Mouse (Mus musculus) embryo, embryonic 11.5 days (tissue): ENCODE measurements at regions not wholly inside any gene's neighbourhood (a gene's known extent, or its start where the extent isn't known, plus 50 kb on each side); places are given as distances from the start of the nearest gene placed in this dataset.

Source experiments
- DNase-seq: peaks from one replicate; pipeline ENCODE4 v3.0.0-alpha.2; 2012; ENCODE audit warnings: low read depth, low spot score

- no peak for DNase-seq
These were observed 123.5 kb downstream of the Ly86 start for GRCm38 (mm10) chr13:37468304-37469178.

- no peak for DNase-seq
These were observed 125.4 kb downstream of the Ly86 start for GRCm38 (mm10) chr13:37470230-37470907.

GRCm38 (mm10) chr13:37473359-37473758 lies 128.4 kb downstream of the Ly86 start:
- DNase-seq, result no peak

GRCm38 (mm10) chr13:37475804-37476203 lies 130.8 kb downstream of the Ly86 start:
- DNase-seq, result no peak

DNA sequence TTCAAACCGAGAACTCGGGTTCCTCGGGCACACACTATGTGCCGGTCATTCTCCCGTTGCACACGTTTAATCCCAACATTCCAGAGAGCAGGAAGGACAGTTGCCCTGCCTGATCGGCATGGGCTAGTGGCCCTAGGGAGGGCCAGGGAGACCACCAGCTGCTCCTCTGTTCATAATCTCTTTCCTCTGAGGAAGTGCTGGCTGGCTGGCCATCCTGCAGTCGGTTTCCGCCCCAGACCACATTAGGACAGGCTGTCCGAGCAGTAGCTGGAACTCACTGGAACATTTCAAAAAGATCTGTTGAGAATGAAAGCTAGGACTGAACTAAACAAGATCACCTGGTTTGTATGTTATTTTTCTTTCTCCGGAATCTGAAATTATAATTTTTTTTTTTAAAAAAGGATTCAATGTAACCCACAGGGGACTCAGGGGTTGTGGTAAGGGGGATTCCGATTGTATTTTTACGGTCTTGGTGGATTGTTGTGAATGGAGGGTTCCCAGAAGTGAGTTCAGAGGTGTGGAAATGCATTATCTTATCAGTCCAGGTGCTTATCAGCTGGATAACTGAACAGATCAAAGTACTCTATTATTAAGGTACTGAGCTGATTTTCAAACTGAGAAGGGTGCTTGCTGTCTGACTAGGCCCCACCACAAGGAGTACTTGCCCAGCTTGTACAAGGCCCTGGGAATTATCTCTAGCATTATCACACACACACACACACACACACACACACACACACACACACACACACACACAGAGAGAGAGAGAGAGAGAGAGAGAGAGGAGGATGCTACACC lies 131.4 kb downstream of the Ly86 start:
- DNase-seq, result no peak

- no peak for DNase-seq
These were observed 132.3 kb downstream of the Ly86 start for GRCm38 (mm10) chr13:37477342-37477741.

DNA sequence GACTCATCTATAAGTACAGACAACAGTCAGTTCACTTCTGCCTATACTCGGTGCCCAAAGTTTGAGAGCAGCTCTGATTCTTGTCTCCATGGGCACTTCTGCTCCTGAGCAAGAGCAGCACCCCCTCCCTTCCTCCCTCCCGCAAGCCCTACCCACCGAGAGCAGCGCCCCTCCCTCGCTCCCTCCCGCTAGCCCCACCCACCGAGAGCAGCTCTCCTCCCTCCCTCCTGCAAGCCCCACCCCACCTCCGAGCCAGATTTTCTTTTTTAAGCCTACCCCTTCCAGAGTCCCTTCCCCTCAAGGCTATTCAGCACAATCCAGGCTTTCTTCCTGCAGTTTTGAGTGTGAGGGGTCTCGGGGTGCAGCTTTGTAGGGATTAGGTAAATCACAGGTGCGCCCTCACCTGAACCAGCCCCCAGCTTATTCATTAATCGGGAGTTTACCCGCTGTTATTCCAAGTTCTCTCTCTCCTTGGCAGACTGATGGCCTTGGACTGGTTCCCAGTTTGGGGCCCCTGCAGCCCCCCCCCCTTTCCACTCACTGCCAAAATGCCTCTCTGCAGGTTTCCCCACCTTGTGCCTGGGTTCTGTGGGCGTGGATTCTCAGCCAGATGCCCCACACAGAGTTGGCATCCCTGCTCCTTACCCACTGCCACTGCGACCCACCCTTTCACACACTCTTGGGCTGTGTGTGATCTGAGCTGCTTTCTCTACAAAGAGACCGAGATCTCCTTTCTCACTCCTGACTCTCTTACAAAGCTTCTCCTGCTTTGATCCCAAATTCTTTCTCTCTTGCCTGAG lies 132.9 kb downstream of the Ly86 start:
- DNase-seq, result no peak

- DNase-seq, result no peak
These were observed 134.2 kb downstream of the Ly86 start for GRCm38 (mm10) chr13:37479182-37479691.

- DNase-seq, result no peak
These were observed 136.5 kb downstream of the Ly86 start for GRCm38 (mm10) chr13:37481514-37481913.

DNA sequence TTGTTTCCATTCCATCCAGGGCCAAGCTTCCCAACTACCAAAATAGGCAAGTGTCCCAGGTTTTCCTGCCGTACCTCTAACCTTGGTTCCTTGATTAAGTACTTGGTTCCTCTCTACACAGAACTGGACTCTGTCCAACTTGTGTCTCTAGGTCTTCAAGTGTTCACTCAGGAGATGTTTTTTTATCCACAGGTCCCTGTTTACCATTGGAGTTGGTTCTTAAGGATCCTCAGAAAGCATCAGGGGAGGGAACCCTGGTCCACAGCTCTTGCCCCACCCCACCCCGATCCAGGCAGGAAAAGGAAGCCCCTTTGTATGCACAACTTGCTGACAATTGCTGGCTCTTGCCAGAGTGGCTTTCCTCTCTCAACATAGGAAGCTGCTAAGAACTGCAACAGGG lies 137.0 kb downstream of the Ly86 start:
- no peak for DNase-seq

DNA sequence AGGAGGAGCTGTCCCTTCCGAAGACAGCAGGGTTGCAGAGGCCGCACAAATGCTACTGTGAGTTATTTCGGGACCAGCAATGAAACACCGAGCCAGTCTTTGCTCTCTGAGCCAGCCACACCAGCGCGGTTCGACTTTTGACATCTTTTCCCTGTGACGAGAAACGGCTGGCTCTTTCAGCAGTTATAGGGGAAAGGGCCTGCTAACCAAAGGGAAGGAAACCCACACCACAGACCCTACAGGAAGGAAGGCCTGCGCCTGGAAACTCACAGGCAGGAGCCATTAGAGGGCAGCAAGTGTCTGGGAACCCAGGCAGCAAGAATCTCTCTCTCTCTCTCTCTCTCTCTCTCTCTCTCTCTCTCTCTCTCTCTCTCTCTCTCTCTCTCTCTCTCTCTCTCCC lies 137.6 kb downstream of the Ly86 start:
- DNase-seq, result peak; percentile 54

DNA sequence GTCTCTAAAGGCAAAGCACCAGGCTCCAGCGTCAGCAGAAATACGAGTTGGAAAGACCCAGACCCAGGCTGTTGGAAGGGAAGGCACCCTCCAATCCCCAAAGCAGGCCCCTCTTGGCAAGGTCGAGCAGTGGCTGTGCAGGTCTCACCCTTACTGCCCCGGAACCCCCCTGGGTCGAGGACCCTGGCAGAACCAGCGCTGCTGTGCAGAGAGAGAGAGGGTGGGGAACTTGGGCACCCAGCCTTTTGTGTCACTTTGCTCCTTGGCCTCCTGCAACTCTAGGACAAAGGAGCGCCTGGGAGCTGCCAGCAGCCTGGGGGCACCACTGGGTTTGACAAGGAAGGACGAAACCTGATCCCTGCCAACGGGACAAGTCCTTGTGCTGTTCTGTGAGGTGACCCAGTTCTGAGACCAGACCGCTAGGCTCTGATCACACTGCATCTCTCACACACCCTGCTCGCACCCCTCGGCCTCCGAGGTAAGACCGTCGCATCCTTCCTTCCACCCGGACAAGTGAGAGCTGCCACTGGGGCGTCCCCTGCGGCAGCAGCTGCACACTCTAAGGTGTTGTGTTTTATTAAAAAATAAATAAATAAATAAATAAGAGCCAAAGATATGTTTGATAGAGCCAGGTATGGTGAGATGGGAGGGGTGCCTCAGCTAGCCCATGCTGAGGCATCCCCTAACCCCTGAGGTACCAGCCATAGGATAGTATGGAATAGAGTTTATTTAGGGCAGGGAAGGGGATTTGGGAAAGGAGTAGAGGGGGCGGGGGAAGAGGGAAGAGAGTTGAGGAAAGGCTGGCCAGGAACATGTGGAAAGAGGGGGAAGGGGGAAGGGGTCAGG lies 138.2 kb downstream of the Ly86 start:
- no peak for DNase-seq

GRCm38 (mm10) chr13:37484631-37485030 lies 139.6 kb downstream of the Ly86 start:
- no peak for DNase-seq

GRCm38 (mm10) chr13:37492115-37493001 lies 147.3 kb downstream of the Ly86 start:
- DNase-seq, result peak; percentile 67

DNA sequence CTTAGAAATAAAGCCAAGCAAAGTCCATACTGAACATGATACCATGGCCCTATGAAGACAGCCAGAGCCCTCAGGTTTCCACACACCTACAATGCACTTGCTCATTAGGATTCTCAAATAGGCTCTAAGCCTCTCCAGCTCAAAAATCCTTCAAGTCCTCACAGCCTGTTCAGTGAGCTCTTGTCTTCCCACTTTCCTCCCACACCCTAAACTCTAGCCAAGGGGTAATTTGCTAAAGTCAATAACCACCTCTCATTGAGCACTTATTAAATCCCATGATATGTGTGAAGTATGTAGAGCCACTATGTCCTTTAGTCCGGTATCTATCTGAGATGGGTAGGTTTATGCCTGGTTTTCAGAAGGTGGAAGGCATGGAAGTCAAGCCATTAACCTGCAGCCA lies 148.3 kb downstream of the Ly86 start:
- DNase-seq, result no peak

DNA sequence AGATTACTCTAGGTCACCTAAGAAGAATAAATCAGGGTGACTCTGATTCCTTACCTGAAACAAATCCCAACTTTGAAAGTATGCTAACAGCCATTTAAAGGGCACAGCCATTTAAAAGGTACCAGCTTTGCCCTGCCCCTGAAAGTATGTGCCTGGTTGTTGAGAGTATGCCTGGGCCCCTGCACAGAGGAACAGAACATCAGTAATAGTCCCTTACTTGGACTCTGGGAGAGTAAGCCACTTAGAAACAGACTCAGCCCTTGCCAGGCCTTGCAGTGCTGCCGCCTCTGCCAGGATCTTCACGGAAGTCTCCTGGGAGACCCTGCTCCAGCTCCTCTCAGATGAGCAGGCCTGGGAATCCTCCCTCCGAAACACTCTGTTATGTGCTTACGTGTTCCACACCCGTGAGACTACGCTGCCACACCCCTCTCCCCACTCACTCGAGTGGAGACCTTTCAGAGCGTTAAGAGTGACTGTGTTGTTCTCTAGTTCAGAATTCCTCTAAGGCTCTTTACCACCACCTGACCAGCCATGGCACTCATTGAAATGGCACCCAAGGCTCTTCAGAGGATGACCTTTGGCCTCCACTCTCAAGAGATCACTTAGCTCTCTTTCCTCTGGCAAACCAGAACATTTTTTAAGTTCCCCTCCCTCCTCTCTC lies 150.4 kb downstream of the Ly86 start:
- no peak for DNase-seq

GRCm38 (mm10) chr13:37497986-37498385 lies 153.0 kb downstream of the Ly86 start:
- DNase-seq, result no peak

GRCm38 (mm10) chr13:37500668-37501286 lies 155.8 kb downstream of the Ly86 start:
- no peak for DNase-seq
